Mouse (Mus musculus) heart, embryonic 15.5 days (tissue): Measurements from ENCODE around the gene Fam187b. TPM values are rescaled to one million over a fixed set of nuclear protein-coding genes. Genes with fewer than 3 reads are reported as not detected.
A peak's percentile ranks its signal among the peaks of the same experiment; 100 is the strongest.

Source experiments
- ATAC-seq: fragments of 200-750 bp; cut with Nextera tagmentation; replicated peaks from 2 replicates; pipeline ENCODE4 v1.8.0; 2017; ENCODE audit warnings: low read depth, moderate TSS enrichment; ENCODE audit not compliant: insufficient number of reproducible peaks, insufficient read depth, low FRiP score
- H3K27ac ChIP-seq: fragments of 300-500 bp; sonication (generic); 2 replicates; pipeline ENCODE4 v1.5.1; 2015; ENCODE audit warnings: mild to moderate bottlenecking, inconsistent platforms
- H3K27me3 ChIP-seq: fragments of 300-500 bp; sonication (generic); 2 replicates; pipeline ENCODE4 v1.6.1; 2015; ENCODE audit warnings: inconsistent platforms
- H3K36me3 ChIP-seq: fragments of 300-500 bp; sonication (generic); 2 replicates; pipeline ENCODE4 v1.6.1; 2015; ENCODE audit warnings: mild to moderate bottlenecking, inconsistent platforms
- H3K4me1 ChIP-seq: fragments of 300-500 bp; sonication (generic); replicated peaks from 2 replicates; pipeline ENCODE4 v1.6.1; 2015; ENCODE audit warnings: inconsistent platforms
- H3K4me2 ChIP-seq: fragments of 300-500 bp; sonication (generic); 2 replicates; pipeline ENCODE4 v1.6.1; 2015; ENCODE audit warnings: inconsistent platforms, mild to moderate bottlenecking, moderate library complexity
- H3K4me3 ChIP-seq: fragments of 300-500 bp; sonication (generic); 2 replicates; pipeline ENCODE4 v1.5.1; 2015; ENCODE audit warnings: mild to moderate bottlenecking, inconsistent platforms
- H3K9ac ChIP-seq: fragments of 300-500 bp; sonication (generic); 2 replicates; pipeline ENCODE4 v1.6.1; 2015; ENCODE audit warnings: mild to moderate bottlenecking, inconsistent platforms
- H3K9me3 ChIP-seq: fragments of 300-500 bp; sonication (generic); replicated peaks from 2 replicates; pipeline ENCODE4 v1.6.1; 2016; ENCODE audit warnings: inconsistent platforms
- WGBS: fragments of 180-500 bp; shearing (Covaris S2); methylation state at CpG from one replicate; pipeline ENCODE4 v1.1.7; 2015; ENCODE audit warnings: mixed read lengths; 5-methylcytosine and 5-hydroxymethylcytosine counted together
- polyA plus RNA-seq: library from polyadenylated mRNA; unstranded; fragments of >200 nt; fragmentation: Nextera tagmentation; extraction: Ambion mirVana; gene quantifications from 2 replicates; pipeline ENCODE4 v1.2.1, GENCODE M21; 2015

Gene Fam187b
- polyA plus RNA-seq, 1 experiment from 2014 or later = 0.54 TPM

DNA sequence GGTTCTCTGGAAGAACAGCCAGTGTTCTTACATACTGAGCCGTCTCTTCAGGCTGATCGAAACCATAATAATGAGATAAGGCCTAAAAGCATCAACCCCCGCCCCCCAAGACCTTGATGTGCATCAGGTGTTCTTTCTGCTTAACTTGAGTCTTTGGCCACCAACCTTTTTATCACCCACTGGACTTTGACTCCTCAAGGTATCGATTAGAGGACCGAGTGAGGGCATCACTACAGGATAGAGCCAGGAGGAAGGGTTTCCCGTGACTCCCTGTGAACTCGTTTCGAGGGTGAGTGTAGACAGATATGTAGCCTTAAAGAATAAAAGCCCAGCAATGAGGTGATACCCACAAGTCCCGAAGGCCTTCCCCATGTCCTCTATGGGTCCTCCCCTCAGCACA is 11.8 kb downstream of the Fam187b start:
- no peaks in the 10 kb centered on the region for H3K9me3 ChIP-seq
- ATAC-seq = no peak
- H3K27ac ChIP-seq = no peak overlapping the region
- no peak overlapping the region for H3K4me2 ChIP-seq
- no peaks in the 10 kb centered on the region for H3K4me1 ChIP-seq
- no peaks in the 10 kb centered on the region for H3K27me3 ChIP-seq
- no peak overlapping the region for H3K9ac ChIP-seq
- WGBS = 79% methylated on average over 9 of the region's 9 CpGs
- H3K4me3 ChIP-seq = no peak overlapping the region
- H3K36me3 ChIP-seq = no peaks in the 10 kb centered on the region

DNA sequence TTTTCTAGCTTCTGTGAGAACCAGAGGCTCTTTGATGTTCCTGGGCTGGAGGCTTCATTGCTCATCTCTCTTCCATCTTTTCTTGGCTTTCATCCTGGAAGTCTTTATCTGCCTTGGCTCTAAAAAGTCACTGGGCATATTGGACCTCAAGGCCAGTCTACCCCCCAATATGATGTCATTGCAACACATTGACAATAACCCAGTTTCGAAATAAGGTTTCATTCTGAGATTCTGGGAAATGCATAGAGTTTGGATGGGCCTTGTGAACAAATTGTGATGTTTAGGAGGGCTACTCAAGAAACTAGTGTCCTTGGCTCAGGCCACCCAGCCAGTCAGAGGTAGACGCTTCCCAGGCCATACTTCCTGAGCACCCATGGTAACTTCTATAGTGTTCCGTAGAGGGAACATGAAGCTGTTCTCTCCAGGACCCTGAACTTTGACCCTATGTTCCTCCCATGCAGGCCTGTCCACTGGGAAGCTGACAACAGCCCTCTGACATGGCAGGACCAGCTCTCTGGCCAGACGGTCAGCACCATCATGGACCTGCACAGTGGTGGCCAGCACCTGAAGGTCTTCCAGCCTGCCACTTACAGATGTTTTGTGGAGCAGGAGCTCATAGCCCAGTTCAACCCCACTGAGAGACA is 15.1 kb downstream of the Fam187b start:
- H3K4me2 ChIP-seq = no peak overlapping the region
- H3K4me3 ChIP-seq = no peak overlapping the region
- WGBS = 83% methylated on average over 4 of the region's 4 CpGs
- H3K4me1 ChIP-seq = no peaks in the 10 kb centered on the region
- no peak overlapping the region for H3K27ac ChIP-seq
- no peak overlapping the region for H3K9ac ChIP-seq
- H3K27me3 ChIP-seq = no peaks in the 10 kb centered on the region
- no peak for ATAC-seq
- H3K9me3 ChIP-seq = no peaks in the 10 kb centered on the region
- H3K36me3 ChIP-seq = no peaks in the 10 kb centered on the region

DNA sequence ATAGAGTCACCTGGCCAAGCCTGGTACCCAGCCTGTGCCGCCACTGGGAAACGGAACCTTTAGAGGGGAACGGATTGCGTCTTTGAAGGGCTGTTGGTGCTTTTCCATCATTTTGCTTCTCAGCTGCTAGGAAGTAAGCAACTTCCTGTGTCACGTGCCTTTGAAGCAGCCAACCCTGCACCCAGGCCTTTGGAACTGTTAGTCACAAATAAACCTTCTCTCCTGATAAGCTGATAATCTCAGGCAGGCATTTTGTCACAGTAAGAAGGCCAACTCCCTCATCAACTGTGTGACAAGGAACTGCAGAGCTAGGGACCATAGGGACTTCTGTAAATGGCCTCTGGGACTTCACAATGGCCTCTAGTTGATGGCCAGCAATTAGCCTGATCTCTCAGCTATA is 18.6 kb downstream of the Fam187b start:
- ATAC-seq = no peak
- Histone ChIP-seq H3K4me2 (no peak overlapping the region), H3K9me3 (no peaks in the 10 kb centered on the region), H3K9ac (no peak overlapping the region), H3K4me1 (no peaks in the 10 kb centered on the region), H3K27me3 (no peaks in the 10 kb centered on the region), H3K36me3 (no peaks in the 10 kb centered on the region), H3K4me3 (no peak overlapping the region), H3K27ac (no peak overlapping the region)
- 53% methylated on average over 5 of the region's 5 CpGs for WGBS

DNA sequence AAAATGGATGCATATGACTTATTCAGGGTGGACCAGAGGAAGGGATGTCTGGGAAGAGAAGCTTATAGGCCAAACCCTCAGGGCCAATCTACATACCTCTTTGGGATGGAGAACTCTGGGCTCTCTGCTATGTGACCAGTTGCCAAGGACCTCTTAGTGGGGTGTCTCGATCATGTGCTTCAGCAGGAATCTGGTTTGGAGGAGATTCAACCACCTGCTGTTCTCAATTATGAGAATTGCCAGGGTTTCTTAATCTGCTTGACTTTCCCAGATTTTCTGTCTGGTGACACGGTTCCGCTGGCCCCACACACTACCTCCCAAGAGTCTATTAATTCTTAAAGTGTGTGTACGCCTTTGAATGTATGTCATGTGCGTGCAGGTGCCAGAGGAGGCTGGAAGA is 20.4 kb downstream of the Fam187b start:
- Histone ChIP-seq H3K4me1 (no peaks in the 10 kb centered on the region), H3K4me3 (no peak overlapping the region), H3K9me3 (no peaks in the 10 kb centered on the region), H3K9ac (no peak overlapping the region), H3K27ac (no peak overlapping the region), H3K36me3 (no peaks in the 10 kb centered on the region), H3K4me2 (no peak overlapping the region), H3K27me3 (no peaks in the 10 kb centered on the region)
- WGBS = 80% methylated on average over 5 of the region's 5 CpGs
- no peak for ATAC-seq

DNA sequence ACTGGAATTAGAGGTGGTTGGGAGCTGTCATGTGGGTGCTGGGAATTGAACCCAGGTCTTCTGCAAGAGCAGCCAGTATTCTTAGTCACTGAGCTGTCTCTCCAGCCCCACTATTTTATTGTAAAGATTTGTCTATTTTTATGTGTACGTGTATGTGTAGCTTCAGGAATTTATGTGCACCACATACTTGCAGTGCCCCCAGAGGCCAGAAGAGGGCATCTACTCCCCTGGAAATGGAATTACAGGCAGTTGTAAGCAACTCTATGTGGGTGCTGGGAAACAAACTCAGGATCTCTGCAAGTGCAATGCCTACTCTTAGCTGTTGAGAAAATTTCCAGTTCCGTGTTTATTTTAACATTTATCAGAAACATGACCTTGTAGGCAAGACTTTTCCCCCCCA is 22.9 kb downstream of the Fam187b start:
- Histone ChIP-seq H3K27ac (no peak overlapping the region), H3K36me3 (no peaks in the 10 kb centered on the region), H3K4me3 (no peak overlapping the region), H3K9me3 (no peaks in the 10 kb centered on the region), H3K9ac (no peak overlapping the region), H3K4me2 (no peak overlapping the region), H3K4me1 (peaks cover 16% of the 10 kb centered on the region), H3K27me3 (no peaks in the 10 kb centered on the region)
- WGBS = 91% methylated on average over 2 of the region's 2 CpGs
- ATAC-seq = no peak

DNA sequence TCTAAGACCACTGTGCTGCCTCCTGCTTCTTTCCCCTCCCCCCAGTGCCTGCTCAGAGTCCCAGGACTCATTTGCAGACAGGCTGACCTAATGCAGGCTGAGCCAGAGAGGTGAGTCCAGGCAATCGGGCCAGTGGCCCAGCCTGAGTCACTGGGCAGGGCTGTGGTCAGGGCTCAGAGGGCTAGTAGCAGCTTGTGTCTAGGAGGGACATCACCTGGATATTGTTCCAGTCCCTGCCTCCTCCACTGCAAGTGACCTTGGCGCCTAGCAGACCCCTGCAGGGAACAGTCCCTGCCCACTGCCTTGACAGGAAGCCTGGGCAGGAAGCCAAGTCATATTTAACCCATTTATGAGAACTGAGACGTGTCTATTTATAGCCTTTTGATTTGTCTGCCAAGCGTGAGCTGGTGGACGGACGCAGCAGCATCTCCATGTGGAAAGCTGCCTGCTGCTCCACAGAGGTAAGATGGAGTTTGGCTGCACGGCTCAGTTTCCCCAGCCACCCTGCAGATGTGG is 27.0 kb downstream of the Fam187b start:
- Histone ChIP-seq H3K4me1 (peaks cover 21% of the 10 kb centered on the region), H3K4me2 (peak overlapping the region; percentile 53), H3K9me3 (no peaks in the 10 kb centered on the region), H3K27ac (peak overlapping the region; percentile 86), H3K4me3 (no peak overlapping the region; the same call in 1 of the 2 replicates), H3K36me3 (no peaks in the 10 kb centered on the region), H3K27me3 (no peaks in the 10 kb centered on the region), H3K9ac (peak overlapping the region; percentile 22; the same call in 1 of the 2 replicates)
- WGBS = 3% methylated on average over 7 of the region's 7 CpGs
- peak; percentile 90 for ATAC-seq

DNA sequence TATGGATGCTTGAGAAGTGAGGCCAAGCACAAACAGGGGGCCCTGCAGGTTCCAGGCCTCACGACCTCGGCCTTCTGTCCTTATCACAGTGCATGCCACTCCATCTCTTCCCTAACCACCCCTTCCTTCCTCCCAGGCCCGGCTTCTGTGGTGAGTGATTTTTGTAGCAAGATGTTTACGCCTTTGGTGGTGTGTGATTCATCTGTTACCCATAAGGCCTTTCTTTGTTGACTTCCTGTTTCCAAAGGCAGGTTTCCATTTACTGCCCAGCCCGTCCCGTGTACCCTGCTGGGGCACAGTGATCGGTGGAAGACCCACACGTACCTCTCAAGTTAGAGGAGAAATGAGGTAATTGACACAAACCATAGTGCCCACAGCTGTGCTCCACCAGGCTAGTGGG is 29.1 kb downstream of the Fam187b start:
- no peak overlapping the region for H3K4me3 ChIP-seq
- no peak overlapping the region for H3K9ac ChIP-seq
- H3K27me3 ChIP-seq = no peaks in the 10 kb centered on the region
- H3K9me3 ChIP-seq = no peaks in the 10 kb centered on the region
- H3K36me3 ChIP-seq = no peaks in the 10 kb centered on the region
- peaks cover 21% of the 10 kb centered on the region for H3K4me1 ChIP-seq
- ATAC-seq = no peak
- WGBS = 47% methylated on average over 8 of the region's 8 CpGs
- 0 out of 2 replicates have a peak overlapping the region, but pooled peaks have one; percentile 7 for H3K27ac ChIP-seq
- no peak overlapping the region for H3K4me2 ChIP-seq

DNA sequence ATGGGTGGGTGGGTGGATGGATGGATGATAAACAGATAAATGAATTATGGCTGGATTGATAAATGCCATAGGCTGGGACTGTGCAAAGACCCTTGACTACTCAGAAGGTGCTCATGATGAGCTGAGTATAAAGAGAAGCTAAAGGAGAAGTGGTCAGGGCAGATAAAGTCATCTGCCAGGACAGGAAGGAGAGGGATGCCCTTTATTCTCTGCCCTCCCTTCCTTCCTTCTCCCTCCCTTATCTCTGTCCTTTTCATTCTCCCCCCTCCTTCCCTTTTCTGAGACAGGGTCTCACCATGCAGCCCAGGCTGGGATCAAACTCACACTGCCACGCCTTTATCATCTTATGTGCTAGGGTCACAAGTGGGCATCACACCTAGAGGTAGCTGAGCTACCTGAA is 34.2 kb downstream of the Fam187b start:
- no peaks in the 10 kb centered on the region; the same call in 1 of the 2 replicates for H3K4me1 ChIP-seq
- H3K27me3 ChIP-seq = no peaks in the 10 kb centered on the region
- no peak overlapping the region for H3K27ac ChIP-seq
- no peak overlapping the region for H3K4me3 ChIP-seq
- no peak for ATAC-seq
- no peaks in the 10 kb centered on the region for H3K9me3 ChIP-seq
- H3K4me2 ChIP-seq = no peak overlapping the region
- no peaks in the 10 kb centered on the region for H3K36me3 ChIP-seq
- H3K9ac ChIP-seq = no peak overlapping the region
- WGBS = 57% methylated on average over 1 of the region's 1 CpGs

DNA sequence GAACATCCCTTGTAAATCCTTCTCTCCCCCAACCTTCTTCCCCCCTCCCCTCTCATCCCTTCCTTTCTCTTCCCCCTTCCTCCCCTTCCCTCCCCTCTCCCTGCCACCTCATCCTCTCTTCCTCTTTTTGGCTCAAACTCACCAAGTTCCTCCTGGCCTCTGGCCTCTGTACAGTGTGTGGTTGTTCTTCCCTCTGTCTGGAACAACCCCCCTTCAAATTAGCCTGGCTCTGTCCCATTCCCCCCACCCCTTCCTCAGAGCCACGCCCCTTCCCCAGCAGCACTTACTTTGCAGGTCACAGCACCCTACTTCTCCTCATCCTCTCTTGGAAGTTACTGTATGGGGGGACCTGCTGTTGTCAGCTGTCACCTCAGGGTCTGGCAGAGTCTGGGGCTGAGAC is 34.6 kb downstream of the Fam187b start:
- Histone ChIP-seq H3K27me3 (no peaks in the 10 kb centered on the region), H3K9ac (no peak overlapping the region), H3K9me3 (no peaks in the 10 kb centered on the region), H3K36me3 (no peaks in the 10 kb centered on the region), H3K4me2 (no peak overlapping the region), H3K4me3 (no peak overlapping the region), H3K27ac (no peak overlapping the region), H3K4me1 (no peaks in the 10 kb centered on the region)
- 46% methylated on average over 1 of the region's 1 CpGs for WGBS
- ATAC-seq = no peak

DNA sequence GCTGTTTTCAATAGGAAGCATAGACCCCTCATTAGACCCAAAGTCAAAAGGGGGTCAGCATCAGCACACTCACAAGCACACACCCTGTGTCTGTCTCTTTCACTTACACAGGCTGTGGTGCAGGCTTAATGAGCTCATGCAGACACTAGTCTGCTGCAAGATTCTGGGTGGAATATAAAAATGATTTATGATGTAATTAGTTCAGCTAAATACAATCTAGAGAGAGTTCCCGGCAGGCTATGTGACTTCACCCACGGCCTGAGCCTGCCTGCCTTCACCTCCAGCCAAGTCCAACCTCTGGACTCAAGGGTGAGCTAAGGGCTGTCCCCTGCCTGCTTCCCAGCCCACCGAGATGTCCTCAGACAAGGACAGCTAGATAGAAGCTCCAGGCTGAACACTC is 35.3 kb downstream of the Fam187b start:
- 65% methylated on average over 3 of the region's 3 CpGs for WGBS
- H3K9me3 ChIP-seq = no peaks in the 10 kb centered on the region
- H3K27me3 ChIP-seq = no peaks in the 10 kb centered on the region
- no peak overlapping the region for H3K4me2 ChIP-seq
- H3K36me3 ChIP-seq = no peaks in the 10 kb centered on the region
- no peaks in the 10 kb centered on the region for H3K4me1 ChIP-seq
- no peak overlapping the region for H3K27ac ChIP-seq
- 0 out of 2 replicates have a peak, but pooled peaks have one; percentile 21 for ATAC-seq
- no peak overlapping the region for H3K4me3 ChIP-seq
- no peak overlapping the region for H3K9ac ChIP-seq

DNA sequence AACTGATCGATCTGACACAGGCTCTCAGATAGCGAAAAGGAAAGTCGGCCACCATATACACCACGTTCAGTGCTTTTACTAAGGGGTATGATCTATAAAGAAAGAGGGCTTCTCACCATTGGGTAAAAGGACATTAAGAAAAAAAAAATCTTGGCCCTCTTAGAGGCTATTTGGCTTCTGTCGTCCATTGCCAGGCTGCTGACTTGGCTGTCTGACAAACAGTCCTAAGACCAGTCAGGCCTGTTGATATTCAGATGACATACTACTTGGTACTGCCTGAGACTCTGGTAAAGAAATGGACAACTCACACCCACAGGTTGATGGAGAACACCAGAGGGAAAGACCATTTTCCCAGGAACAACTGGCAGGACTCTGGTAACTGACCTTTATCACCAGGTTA is 39.4 kb downstream of the Fam187b start:
- WGBS = 75% methylated on average over 5 of the region's 5 CpGs
- no peak for ATAC-seq
- H3K36me3 ChIP-seq = no peaks in the 10 kb centered on the region
- no peak overlapping the region for H3K4me2 ChIP-seq
- H3K9me3 ChIP-seq = no peaks in the 10 kb centered on the region
- H3K4me3 ChIP-seq = no peak overlapping the region
- H3K4me1 ChIP-seq = peaks cover 17% of the 10 kb centered on the region
- no peak overlapping the region for H3K27ac ChIP-seq
- H3K9ac ChIP-seq = no peak overlapping the region
- no peaks in the 10 kb centered on the region for H3K27me3 ChIP-seq
